Mouse (Mus musculus): ENCODE data around the gene Edil3. TPM values are rescaled to one million over a fixed set of nuclear protein-coding genes. Genes with fewer than 3 reads are reported as not detected.
A peak's percentile ranks its signal among the peaks of the same experiment; 100 is the strongest.

The Edil3 gene
- polyA plus RNA-seq (2015; fragmentation: Nextera tagmentation; extraction: Ambion mirVana), result 50.1 and 56.9 TPM in 2 replicates

- ATAC-seq, result peak; percentile 90
- H3K27ac ChIP-seq, result peak within 1 kb of the TSS; percentile 89
These were observed at the start of gene Edil3 for GRCm38 (mm10) chr13:88821440-88822331. Gene Edil3 (plus strand): TSS chr13:88821472.

GRCm38 (mm10) chr13:88799186-88799585 is 22.1 kb upstream of the Edil3 start:
- Histone ChIP-seq H3K9ac (replicated peaks) (no peak overlapping the region), H3K27ac (no peak overlapping the region), H3K27me3 (no peaks in the 10 kb centered on the region), H3K4me1 (replicated peaks) (no peaks in the 10 kb centered on the region), H3K4me3 (replicated peaks) (no peak overlapping the region), H3K4me2 (replicated peaks) (no peak overlapping the region), H3K9me3 (no peaks in the 10 kb centered on the region), H3K36me3 (no peaks in the 10 kb centered on the region)
- ATAC-seq, result no peak
- 92% methylated on average over 1 of the region's 1 CpGs for WGBS

More at GRCm38 (mm10) chr13:88821440-88822331, at the start of gene Edil3:
- WGBS, result under 1% methylated on average over 58 of the region's 60 CpGs
- H3K9ac ChIP-seq (replicated peaks), result peak within 1 kb of the TSS; percentile 92
- H3K36me3 ChIP-seq, result no peaks in the 10 kb centered on the region
- no peaks in the 10 kb centered on the region for H3K27me3 ChIP-seq
- peaks cover 23% of the 10 kb centered on the region; the same call in 1 of the 2 replicates for H3K4me1 ChIP-seq (replicated peaks)
- H3K4me3 ChIP-seq (replicated peaks), result peak within 1 kb of the TSS; percentile 86
- peak within 1 kb of the TSS; percentile 89 for H3K4me2 ChIP-seq (replicated peaks)
- no peaks in the 10 kb centered on the region for H3K9me3 ChIP-seq

- H3K36me3 ChIP-seq, result no peaks in the 10 kb centered on the region
- 90% methylated on average over 1 of the region's 1 CpGs for WGBS
- H3K4me1 ChIP-seq (replicated peaks), result no peaks in the 10 kb centered on the region
- H3K27ac ChIP-seq, result no peak overlapping the region
- ATAC-seq, result no peak
- no peak overlapping the region for H3K4me2 ChIP-seq (replicated peaks)
- H3K27me3 ChIP-seq, result no peaks in the 10 kb centered on the region
- no peak overlapping the region for H3K4me3 ChIP-seq (replicated peaks)
- no peaks in the 10 kb centered on the region for H3K9me3 ChIP-seq
- no peak overlapping the region for H3K9ac ChIP-seq (replicated peaks)
These were observed 20.3 kb upstream of the Edil3 start for GRCm38 (mm10) chr13:88801006-88801405.

- 56% methylated on average over 1 of the region's 1 CpGs for WGBS
- Histone ChIP-seq H3K4me2 (replicated peaks) (no peak overlapping the region), H3K36me3 (no peaks in the 10 kb centered on the region), H3K27ac (no peak overlapping the region), H3K9me3 (no peaks in the 10 kb centered on the region), H3K9ac (replicated peaks) (no peak overlapping the region), H3K4me1 (replicated peaks) (no peaks in the 10 kb centered on the region), H3K4me3 (replicated peaks) (no peak overlapping the region), H3K27me3 (no peaks in the 10 kb centered on the region)
- ATAC-seq, result no peak
These were observed 15.4 kb upstream of the Edil3 start for GRCm38 (mm10) chr13:88805838-88806237.

GRCm38 (mm10) chr13:88806269-88806668 is 15.0 kb upstream of the Edil3 start:
- Histone ChIP-seq H3K36me3 (no peaks in the 10 kb centered on the region), H3K27ac (no peak overlapping the region), H3K4me2 (replicated peaks) (no peak overlapping the region), H3K9ac (replicated peaks) (no peak overlapping the region), H3K9me3 (no peaks in the 10 kb centered on the region), H3K4me3 (replicated peaks) (no peak overlapping the region), H3K27me3 (no peaks in the 10 kb centered on the region), H3K4me1 (replicated peaks) (no peaks in the 10 kb centered on the region)
- WGBS, result 93% methylated on average over 3 of the region's 3 CpGs
- no peak for ATAC-seq

GRCm38 (mm10) chr13:88810097-88810496 is 11.2 kb upstream of the Edil3 start:
- H3K4me2 ChIP-seq (replicated peaks), result no peak overlapping the region
- 88% methylated on average over 1 of the region's 1 CpGs for WGBS
- H3K27ac ChIP-seq, result no peak overlapping the region
- H3K4me3 ChIP-seq (replicated peaks), result no peak overlapping the region
- ATAC-seq, result no peak
- no peak overlapping the region for H3K9ac ChIP-seq (replicated peaks)
- no peaks in the 10 kb centered on the region for H3K9me3 ChIP-seq
- no peaks in the 10 kb centered on the region for H3K36me3 ChIP-seq
- H3K27me3 ChIP-seq, result no peaks in the 10 kb centered on the region
- H3K4me1 ChIP-seq (replicated peaks), result no peaks in the 10 kb centered on the region

- ATAC-seq, result peak; percentile 16
- Histone ChIP-seq H3K9ac (replicated peaks) (peak overlapping the region; percentile 92), H3K36me3 (no peaks in the 10 kb centered on the region), H3K4me3 (replicated peaks) (peak overlapping the region; percentile 86), H3K27me3 (no peaks in the 10 kb centered on the region), H3K27ac (peak overlapping the region; percentile 89; the same call in 1 of the 2 replicates), H3K9me3 (no peaks in the 10 kb centered on the region), H3K4me2 (replicated peaks) (peak overlapping the region; percentile 89), H3K4me1 (replicated peaks) (peaks cover 23% of the 10 kb centered on the region; the same call in 1 of the 2 replicates)
- 20% methylated on average over 5 of the region's 5 CpGs for WGBS
These were observed 475 bp upstream of the Edil3 start for GRCm38 (mm10) chr13:88820686-88821308.

- 1% methylated on average over 10 of the region's 10 CpGs for WGBS
- no peaks in the 10 kb centered on the region for H3K27me3 ChIP-seq
- H3K9ac ChIP-seq (replicated peaks), result peak overlapping the region; percentile 92
- no peaks in the 10 kb centered on the region for H3K36me3 ChIP-seq
- H3K27ac ChIP-seq, result peak overlapping the region; percentile 89
- peak overlapping the region; percentile 89 for H3K4me2 ChIP-seq (replicated peaks)
- H3K4me1 ChIP-seq (replicated peaks), result peaks cover 23% of the 10 kb centered on the region; the same call in 1 of the 2 replicates
- peak overlapping the region; percentile 86 for H3K4me3 ChIP-seq (replicated peaks)
- no peaks in the 10 kb centered on the region for H3K9me3 ChIP-seq
- peak; percentile 21 for ATAC-seq
These were observed 1.1 kb downstream of the Edil3 start for GRCm38 (mm10) chr13:88822332-88822895.

GRCm38 (mm10) chr13:88822976-88823521 is 1.8 kb downstream of the Edil3 start:
- Histone ChIP-seq H3K27me3 (no peaks in the 10 kb centered on the region), H3K4me2 (replicated peaks) (peak overlapping the region; percentile 89), H3K9me3 (no peaks in the 10 kb centered on the region), H3K9ac (replicated peaks) (peak overlapping the region; percentile 92), H3K4me1 (replicated peaks) (peaks cover 23% of the 10 kb centered on the region; the same call in 1 of the 2 replicates), H3K27ac (peak overlapping the region; percentile 89), H3K4me3 (replicated peaks) (peak overlapping the region; percentile 86), H3K36me3 (no peaks in the 10 kb centered on the region)
- ATAC-seq, result peak; percentile 15; the same call in 1 of the 2 replicates
- WGBS, result 8% methylated on average over 10 of the region's 10 CpGs

GRCm38 (mm10) chr13:88823522-88824419 is 2.5 kb downstream of the Edil3 start:
- under 1% methylated on average over 25 of the region's 25 CpGs for WGBS
- Histone ChIP-seq H3K27me3 (no peaks in the 10 kb centered on the region), H3K27ac (peak overlapping the region; percentile 89), H3K36me3 (no peaks in the 10 kb centered on the region), H3K9me3 (no peaks in the 10 kb centered on the region), H3K9ac (replicated peaks) (peak overlapping the region; percentile 92), H3K4me2 (replicated peaks) (peak overlapping the region; percentile 89), H3K4me3 (replicated peaks) (peak overlapping the region; percentile 86), H3K4me1 (replicated peaks) (peaks cover 27% of the 10 kb centered on the region; the same call in 1 of the 2 replicates)
- ATAC-seq, result peak; percentile 80

GRCm38 (mm10) chr13:88824441-88824840 is 3.2 kb downstream of the Edil3 start:
- peak overlapping the region; percentile 86 for H3K4me3 ChIP-seq (replicated peaks)
- peak overlapping the region; percentile 47; the same call in 1 of the 2 replicates for H3K27ac ChIP-seq
- no peak for ATAC-seq
- H3K9ac ChIP-seq (replicated peaks), result peak overlapping the region; percentile 92
- no peaks in the 10 kb centered on the region for H3K27me3 ChIP-seq
- H3K36me3 ChIP-seq, result no peaks in the 10 kb centered on the region
- 16% methylated on average over 4 of the region's 4 CpGs for WGBS
- no peaks in the 10 kb centered on the region for H3K9me3 ChIP-seq
- H3K4me2 ChIP-seq (replicated peaks), result peak overlapping the region; percentile 89
- H3K4me1 ChIP-seq (replicated peaks), result peaks cover 27% of the 10 kb centered on the region; the same call in 1 of the 2 replicates

Data from midbrain, embryonic 13.5 days (tissue).